Mouse (Mus musculus) CH12.LX (cell line): ENCODE measurements at regions not wholly inside any gene's neighbourhood (a gene's known extent, or its start where the extent isn't known, plus 50 kb on each side); places are given as distances from the start of the nearest gene placed in this dataset.
A peak's percentile ranks its signal among the peaks of the same experiment; 100 is the strongest.

Source experiments
- DNase-seq: peaks from one replicate; pipeline ENCODE4 v3.0.0-alpha.2; 2013; ENCODE audit errors: extremely low read depth
- H3K27ac ChIP-seq: 2 replicates; pipeline ENCODE4 v1.5.1; 2012; ENCODE audit warnings: low read depth, mild to moderate bottlenecking, control low read depth, moderate library complexity; ENCODE audit not compliant: insufficient read depth
- H3K27me3 ChIP-seq: replicated peaks from 2 replicates; pipeline ENCODE3; 2012; ENCODE audit warnings: inconsistent platforms
- H3K36me3 ChIP-seq, 2 experiments: replicated peaks in 1 of 2; 2 replicates each; pipeline versions ENCODE3 to v1.6.1; 2012; ENCODE audit warnings: inconsistent platforms in 1 of 2, low read length in 1 of 2, mild to moderate bottlenecking in 1 of 2, mixed read lengths in 1 of 2, moderate library complexity in 1 of 2; ENCODE audit not compliant: control insufficient read depth in 1 of 2, insufficient read depth in 1 of 2
- H3K4me1 ChIP-seq, 2 experiments: 2 replicates each; pipeline ENCODE4 v1.6.1; 2012; ENCODE audit warnings: inconsistent platforms in 1 of 2, moderate library complexity in 1 of 2; ENCODE audit not compliant: insufficient read depth in 2 of 2, control insufficient read depth in 1 of 2
- H3K4me2 ChIP-seq: 2 replicates; pipeline ENCODE4 v1.6.1; 2012; ENCODE audit warnings: low read depth, mild to moderate bottlenecking, control low read depth; ENCODE audit not compliant: poor library complexity, insufficient read depth, severe bottlenecking
- H3K4me3 ChIP-seq, 3 experiments: fragments of 150-350 bp in 1 of 3; sonication (generic) in 1 of 3; replicated peaks in 1 of 3; 2 replicates each; pipeline versions ENCODE3 to v1.5.1; 2011 to 2012; ENCODE audit warnings: low read depth in 2 of 3, low read length in 2 of 3, mild to moderate bottlenecking in 2 of 3, moderate library complexity in 2 of 3, control low read depth in 1 of 3, improper control_type of control experiment in 1 of 3, inconsistent platforms in 1 of 3, mixed read lengths in 1 of 3; ENCODE audit not compliant: poor library complexity in 1 of 3
- H3K79me2 ChIP-seq: replicated peaks from 2 replicates; pipeline ENCODE4 v1.6.1; 2012; ENCODE audit warnings: mild to moderate bottlenecking, moderate library complexity; ENCODE audit not compliant: control insufficient read depth, poor library complexity, insufficient read depth, severe bottlenecking; ENCODE audit errors: extremely low read depth
- H3K9ac ChIP-seq: 2 replicates; pipeline ENCODE4 v1.6.1; 2012; ENCODE audit warnings: low read depth, mild to moderate bottlenecking, control low read depth, moderate library complexity; ENCODE audit not compliant: insufficient read depth
- H3K9me3 ChIP-seq: replicated peaks from 2 replicates; pipeline ENCODE3; 2012; ENCODE audit warnings: low read length, inconsistent platforms, mixed read lengths
- BHLHE40 ChIP-seq: IDR thresholded peaks from 2 replicates; pipeline ENCODE4 v1.6.1; 2011; ENCODE audit warnings: mild to moderate bottlenecking, low read depth, low read length, improper control_type of control experiment
- CHD2 ChIP-seq: IDR thresholded peaks from 2 replicates; pipeline ENCODE4 v1.6.1; 2011; ENCODE audit warnings: low read length, improper control_type of control experiment
- E2F4 ChIP-seq: IDR thresholded peaks from 2 replicates; pipeline ENCODE4 v1.6.1; 2011; ENCODE audit warnings: low read depth, low read length, improper control_type of control experiment; ENCODE audit not compliant: insufficient replicate concordance
- ELF1 ChIP-seq: IDR thresholded peaks from 2 replicates; pipeline ENCODE4 v1.6.1; 2014; ENCODE audit warnings: low read depth, mild to moderate bottlenecking, inconsistent platforms, low read length, improper control_type of control experiment
- EP300 ChIP-seq: IDR thresholded peaks from 2 replicates; pipeline ENCODE4 v1.6.1; 2011; ENCODE audit warnings: low read length, improper control_type of control experiment
- ETS1 ChIP-seq: conservative IDR thresholded peaks from 2 replicates; pipeline ENCODE4 v1.6.1; 2012; ENCODE audit warnings: low read depth, mild to moderate bottlenecking, inconsistent platforms, low read length, improper control_type of control experiment, moderate library complexity
- HCFC1 ChIP-seq: IDR thresholded peaks from 2 replicates; pipeline ENCODE4 v1.6.1; 2012; ENCODE audit warnings: low read depth, mild to moderate bottlenecking, inconsistent platforms, low read length, improper control_type of control experiment
- IRF4 ChIP-seq: IDR thresholded peaks from 2 replicates; pipeline ENCODE4 v1.6.1; 2014; ENCODE audit warnings: low read depth, mild to moderate bottlenecking, inconsistent platforms, low read length, improper control_type of control experiment
- JUN ChIP-seq: IDR thresholded peaks from 2 replicates; pipeline ENCODE4 v1.6.1; 2011; ENCODE audit warnings: low read depth, mild to moderate bottlenecking, low read length, improper control_type of control experiment, moderate library complexity; ENCODE audit not compliant: insufficient read depth
- KAT2A ChIP-seq: IDR thresholded peaks from 2 replicates; pipeline ENCODE4 v1.6.1; 2012; ENCODE audit warnings: low read length, improper control_type of control experiment, inconsistent platforms; ENCODE audit not compliant: insufficient replicate concordance
- MAFK ChIP-seq: IDR thresholded peaks from 2 replicates; pipeline ENCODE4 v1.6.1; 2011; ENCODE audit warnings: low read length, improper control_type of control experiment; ENCODE audit not compliant: insufficient replicate concordance
- MAZ ChIP-seq: IDR thresholded peaks from 2 replicates; pipeline ENCODE4 v1.6.1; 2012; ENCODE audit warnings: low read depth, mild to moderate bottlenecking, inconsistent platforms, low read length, improper control_type of control experiment, moderate library complexity
- MEF2A ChIP-seq: IDR thresholded peaks from 2 replicates; pipeline ENCODE4 v1.6.1; 2014; ENCODE audit warnings: low read depth, mild to moderate bottlenecking, inconsistent platforms, low read length, improper control_type of control experiment, borderline replicate concordance
- MXI1 ChIP-seq: IDR thresholded peaks from 2 replicates; pipeline ENCODE4 v1.6.1; 2011; ENCODE audit warnings: mild to moderate bottlenecking, low read depth, low read length, improper control_type of control experiment
- MYC ChIP-seq: IDR thresholded peaks from 2 replicates; pipeline ENCODE4 v1.6.1; 2011; ENCODE audit warnings: low read depth, mild to moderate bottlenecking, improper control_type of control experiment, low read length
- NELFE ChIP-seq: IDR thresholded peaks from 2 replicates; pipeline ENCODE4 v1.6.1; 2011; ENCODE audit warnings: low read depth, low read length, improper control_type of control experiment
- NRF1 ChIP-seq: IDR thresholded peaks from 2 replicates; pipeline ENCODE4 v1.6.1; 2014; ENCODE audit warnings: low read depth, mild to moderate bottlenecking, inconsistent platforms, low read length, improper control_type of control experiment, moderate library complexity
- POLR2A ChIP-seq: IDR thresholded peaks from 2 replicates; pipeline ENCODE4 v1.6.1; 2011; ENCODE audit warnings: low read depth, mild to moderate bottlenecking, improper control_type of control experiment, low read length
- POLR2AphosphoS2 ChIP-seq: IDR thresholded peaks from 2 replicates; pipeline ENCODE4 v1.6.1; 2011; ENCODE audit warnings: low read depth, low read length, improper control_type of control experiment
- RAD21 ChIP-seq: IDR thresholded peaks from 2 replicates; pipeline ENCODE4 v1.6.1; 2011; ENCODE audit warnings: low read depth, mild to moderate bottlenecking, low read length, improper control_type of control experiment, moderate library complexity
- RCOR1 ChIP-seq: conservative IDR thresholded peaks from 2 replicates; pipeline ENCODE4 v1.6.1; 2012; ENCODE audit warnings: low read depth, mild to moderate bottlenecking, inconsistent platforms, low read length, improper control_type of control experiment
- SIN3A ChIP-seq: IDR thresholded peaks from 2 replicates; pipeline ENCODE4 v1.6.1; 2012; ENCODE audit warnings: low read length, improper control_type of control experiment, inconsistent platforms
- TBP ChIP-seq: conservative IDR thresholded peaks from 2 replicates; pipeline ENCODE4 v1.6.1; 2011; ENCODE audit warnings: low read depth, low read length, improper control_type of control experiment
- TCF12 ChIP-seq: IDR thresholded peaks from 2 replicates; pipeline ENCODE4 v1.6.1; 2014; ENCODE audit warnings: low read depth, mild to moderate bottlenecking, inconsistent platforms, low read length, improper control_type of control experiment
- UBTF ChIP-seq: IDR thresholded peaks from 2 replicates; pipeline ENCODE4 v1.6.1; 2012; ENCODE audit warnings: low read depth, mild to moderate bottlenecking, inconsistent platforms, low read length, improper control_type of control experiment, moderate library complexity
- USF1 ChIP-seq: IDR thresholded peaks from 2 replicates; pipeline ENCODE4 v1.6.1; 2014; ENCODE audit warnings: low read depth, mild to moderate bottlenecking, inconsistent platforms, low read length, improper control_type of control experiment
- ZKSCAN1 ChIP-seq: IDR thresholded peaks from 2 replicates; pipeline ENCODE4 v1.6.1; 2012; ENCODE audit warnings: low read depth, inconsistent platforms, low read length, improper control_type of control experiment, borderline replicate concordance
- ZMIZ1 ChIP-seq: IDR thresholded peaks from 2 replicates; pipeline ENCODE4 v1.6.1; 2012; ENCODE audit warnings: low read depth, mild to moderate bottlenecking, inconsistent platforms, low read length, improper control_type of control experiment
- ZNF384 ChIP-seq: IDR thresholded peaks from 2 replicates; pipeline ENCODE4 v1.6.1; 2012; ENCODE audit warnings: low read depth, low read length, improper control_type of control experiment, inconsistent platforms
- dilution Hi-C: fragments of 300-500 bp; cut with MboI; formaldehyde crosslinking; loops from 2 replicates; pipeline ENCODE4 v1.14.3; 2020; ENCODE audit warnings: low sequenced_read_pairs; ENCODE audit not compliant: extremely low pct_unique_long_range_greater_than_20kb, extremely low pct_ligation_motif_present
- in situ Hi-C: fragments of 300-500 bp; cut with MboI; formaldehyde crosslinking; loops from 3 replicates; pipeline ENCODE4 v1.14.3; 2019; ENCODE audit warnings: low sequenced_read_pairs, low pct_ligation_motif_present, low pct_unique_long_range_greater_than_20kb, mixed read lengths

DNA sequence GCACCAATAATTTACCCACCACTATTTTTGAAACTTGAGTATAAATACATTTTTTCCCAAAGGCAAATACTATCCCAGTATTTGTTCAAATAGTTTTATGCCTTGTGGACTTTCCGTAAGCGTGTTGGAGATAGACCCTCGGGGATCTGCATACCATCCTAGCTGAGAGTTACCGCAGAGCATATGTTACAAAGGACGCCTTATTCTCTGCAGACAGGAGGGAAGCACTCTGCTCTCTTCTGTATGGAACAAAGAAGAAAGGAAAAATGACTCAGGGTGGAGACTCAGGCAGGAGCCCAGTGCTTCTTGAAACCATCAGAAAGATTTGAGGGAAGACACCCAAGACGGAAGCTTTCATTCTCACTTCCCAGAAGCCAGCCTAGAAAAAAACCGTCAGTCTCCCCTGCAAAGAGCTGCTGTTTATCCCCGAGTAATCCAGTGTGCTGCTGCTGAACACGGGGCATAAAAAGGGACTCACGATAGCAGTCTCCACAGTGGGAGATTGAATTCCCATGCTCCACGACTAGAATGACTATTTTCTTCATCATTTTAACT is 200.2 kb upstream of the Runx1 start:
- H3K27ac ChIP-seq = no peak overlapping the region
- in situ Hi-C loops (no loop called here), dilution Hi-C loops (no loop called here)
- peak overlapping the region; percentile 53; the same call in 1 of the 2 replicates for H3K4me2 ChIP-seq
- peaks cover 12 to 66% of the 10 kb centered on the region in 2 experiments for H3K4me1 ChIP-seq
- H3K27me3 ChIP-seq = no peaks in the 10 kb centered on the region
- H3K79me2 ChIP-seq = no peaks in the 10 kb centered on the region
- no peaks in the 10 kb centered on the region for H3K36me3 ChIP-seq
- no peak overlapping the region for H3K9ac ChIP-seq
- TF ChIP-seq ZMIZ1 (no peak), EP300 (peak; percentile 57; the same call in 1 of the 2 replicates), IRF4 (peak; percentile 66), ZNF384 (peak; percentile 66)
- no peaks in the 10 kb centered on the region for H3K9me3 ChIP-seq
- peak; percentile 37 for DNase-seq
- H3K4me3 ChIP-seq = no peak overlapping the region

GRCm38 (mm10) chr16:93019800-93020555 is 194.0 kb upstream of the Runx1 start:
- peak overlapping the region; percentile 92 for H3K27ac ChIP-seq
- dilution Hi-C loops = no loop called here
- peak; percentile 60; the same call in 1 of the 2 replicates for TF ChIP-seq NELFE
- TF ChIP-seq JUN = no peak
- peak; percentile 82 for TF ChIP-seq TCF12
- peak; percentile 80 for TF ChIP-seq MEF2A
- peak; percentile 44 for TF ChIP-seq ZMIZ1
- no peak for TF ChIP-seq NRF1
- no peak for TF ChIP-seq UBTF
- no peak for TF ChIP-seq E2F4
- TF ChIP-seq EP300 = peak; percentile 75
- TF ChIP-seq TBP = peak; percentile 71; the same call in 1 of the 2 replicates
- no peak; the same call in none of the 2 replicates for TF ChIP-seq RAD21
- peak; percentile 35; the same call in 1 of the 2 replicates for TF ChIP-seq ELF1
- peak; percentile 75 for TF ChIP-seq IRF4
- no peak for TF ChIP-seq KAT2A
- TF ChIP-seq POLR2A = peak; percentile 46; the same call in 1 of the 2 replicates
- no peak for TF ChIP-seq MXI1
- TF ChIP-seq RCOR1 = peak; percentile 73
- peak; percentile 54 for TF ChIP-seq HCFC1
- TF ChIP-seq CHD2 = peak; percentile 78; the same call in 1 of the 2 replicates
- TF ChIP-seq MAZ = no peak
- TF ChIP-seq SIN3A = peak; percentile 84
- peak; percentile 33; the same call in 1 of the 2 replicates for TF ChIP-seq MYC
- TF ChIP-seq MAFK = no peak; the same call in 1 of the 2 replicates
- TF ChIP-seq POLR2AphosphoS2 = no peak
- TF ChIP-seq ZKSCAN1 = no peak
- TF ChIP-seq ETS1 = peak; percentile 91
- no peak for TF ChIP-seq USF1
- TF ChIP-seq BHLHE40 = peak; percentile 69

More at GRCm38 (mm10) chr16:93019800-93020555, 194.0 kb upstream of the Runx1 start:
- H3K79me2 ChIP-seq = no peaks in the 10 kb centered on the region
- H3K4me2 ChIP-seq = peak overlapping the region; percentile 63
- H3K4me1 ChIP-seq = peaks cover 27 to 63% of the 10 kb centered on the region in 2 experiments
- DNase-seq = peak; percentile 94
- no peaks in the 10 kb centered on the region for H3K27me3 ChIP-seq
- in situ Hi-C loops = no loop called here
- peak overlapping the region; percentile 18 for H3K9ac ChIP-seq
- H3K36me3 ChIP-seq = peaks cover 0 to 6% of the 10 kb centered on the region in 2 experiments
- peak overlapping the region; percentile 10 to 43 (median 16) for H3K4me3 ChIP-seq
- no peaks in the 10 kb centered on the region for H3K9me3 ChIP-seq
